Mouse (Mus musculus) CH12F3 (cell line): Measurements from ENCODE around the gene Fsd1.

Source experiments
- in situ Hi-C: fragments of 300-500 bp; cut with MboI; formaldehyde crosslinking; loops from 2 replicates; pipeline ENCODE4 v1.14.3; 2020; ENCODE audit warnings: low sequenced_read_pairs

Fsd1 gene

GRCm38 (mm10) chr17:56009088-56009961, 23.0 kb downstream of the Fsd1 start:
- in situ Hi-C loops, result no loop called here

- in situ Hi-C loops, result no loop called here
Observed at GRCm38 (mm10) chr17:56009962-56010240, 23.6 kb downstream of the Fsd1 start.

DNA sequence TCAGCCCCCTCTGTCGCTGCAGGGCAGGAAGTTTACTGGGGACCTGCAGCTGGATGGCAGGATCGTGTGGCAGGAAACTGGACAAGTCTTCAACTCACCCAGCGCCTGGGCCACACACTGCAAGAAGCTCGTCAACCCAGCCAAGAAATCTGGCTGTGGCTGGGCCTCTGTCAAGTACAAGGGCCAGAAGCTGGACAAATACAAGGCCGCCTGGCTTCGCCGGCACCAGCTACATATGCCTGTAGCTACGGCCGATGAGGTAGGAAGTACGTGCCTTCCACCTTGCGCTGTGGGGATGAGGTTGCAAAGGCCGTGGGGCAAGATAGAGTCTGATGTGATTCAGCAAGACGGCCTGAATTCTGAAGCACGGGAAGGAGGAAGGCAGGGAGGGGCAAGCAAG, 23.9 kb downstream of the Fsd1 start:
- in situ Hi-C loops, result no loop called here

- in situ Hi-C loops, result no loop called here
Observed at GRCm38 (mm10) chr17:56010681-56011080, 24.4 kb downstream of the Fsd1 start.

- in situ Hi-C loops, result no loop called here
Observed at GRCm38 (mm10) chr17:56011441-56011840, 25.1 kb downstream of the Fsd1 start.

DNA sequence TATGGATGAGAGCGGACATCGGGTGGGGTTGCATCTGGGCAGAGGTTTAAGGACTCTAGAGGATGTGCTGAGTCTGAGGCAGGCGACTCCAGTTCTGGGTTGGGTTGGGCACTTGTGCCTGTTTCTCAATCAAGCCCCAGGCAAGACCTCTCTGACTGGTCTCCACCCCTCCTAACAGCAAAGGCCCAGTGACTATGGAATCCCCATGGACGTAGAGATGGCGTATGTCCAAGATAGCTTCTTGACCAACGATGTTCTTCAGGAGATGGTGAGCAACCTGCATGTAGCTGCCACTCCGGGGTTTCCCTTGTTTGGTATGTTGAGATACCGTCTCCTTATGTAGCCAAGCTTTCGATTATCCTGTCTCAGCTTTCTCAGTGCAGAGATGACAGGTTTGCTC, 29.0 kb downstream of the Fsd1 start:
- in situ Hi-C loops, result no loop called here

GRCm38 (mm10) chr17:56016382-56016781, 30.1 kb downstream of the Fsd1 start:
- in situ Hi-C loops, result no loop called here

GRCm38 (mm10) chr17:56016793-56017785, 30.8 kb downstream of the Fsd1 start:
- in situ Hi-C loops, result no loop called here

- in situ Hi-C loops, result no loop called here
Observed at GRCm38 (mm10) chr17:56017848-56018247, 31.5 kb downstream of the Fsd1 start.

GRCm38 (mm10) chr17:56018347-56019131, 32.2 kb downstream of the Fsd1 start:
- in situ Hi-C loops, result no loop called here

DNA sequence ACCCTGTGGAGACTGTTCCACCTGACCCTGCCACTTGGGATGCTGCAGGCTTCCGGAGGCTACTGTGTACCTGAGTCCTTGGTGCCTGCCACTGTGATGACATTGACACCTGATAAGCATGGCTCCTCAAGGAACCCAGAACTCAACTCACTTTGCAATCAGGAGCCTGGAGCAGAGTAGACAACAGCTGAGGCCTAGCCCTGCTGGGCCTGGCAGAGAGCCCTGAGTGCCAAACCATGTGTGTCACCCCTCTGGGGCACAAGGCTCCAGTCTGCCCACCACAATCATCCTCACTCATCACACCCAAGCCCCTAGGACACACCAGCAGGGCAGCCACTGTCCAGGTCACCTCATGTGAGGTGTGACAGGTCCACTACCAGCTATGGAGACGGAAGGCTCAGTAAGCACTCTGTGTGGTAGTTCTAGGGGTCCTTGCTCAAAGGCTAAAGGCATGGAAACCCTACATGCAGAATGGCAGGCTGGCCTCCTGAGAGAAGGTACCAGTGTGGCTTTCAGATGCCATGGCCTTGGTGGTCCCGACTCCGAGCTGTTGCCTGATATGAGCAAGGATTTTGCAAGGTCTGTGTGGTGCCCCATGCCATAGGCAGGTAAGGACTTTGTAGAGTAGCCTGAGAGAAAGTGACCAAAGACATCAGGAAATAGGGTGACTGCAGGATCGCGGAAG, 34.2 kb downstream of the Fsd1 start:
- in situ Hi-C loops, result no loop called here

DNA sequence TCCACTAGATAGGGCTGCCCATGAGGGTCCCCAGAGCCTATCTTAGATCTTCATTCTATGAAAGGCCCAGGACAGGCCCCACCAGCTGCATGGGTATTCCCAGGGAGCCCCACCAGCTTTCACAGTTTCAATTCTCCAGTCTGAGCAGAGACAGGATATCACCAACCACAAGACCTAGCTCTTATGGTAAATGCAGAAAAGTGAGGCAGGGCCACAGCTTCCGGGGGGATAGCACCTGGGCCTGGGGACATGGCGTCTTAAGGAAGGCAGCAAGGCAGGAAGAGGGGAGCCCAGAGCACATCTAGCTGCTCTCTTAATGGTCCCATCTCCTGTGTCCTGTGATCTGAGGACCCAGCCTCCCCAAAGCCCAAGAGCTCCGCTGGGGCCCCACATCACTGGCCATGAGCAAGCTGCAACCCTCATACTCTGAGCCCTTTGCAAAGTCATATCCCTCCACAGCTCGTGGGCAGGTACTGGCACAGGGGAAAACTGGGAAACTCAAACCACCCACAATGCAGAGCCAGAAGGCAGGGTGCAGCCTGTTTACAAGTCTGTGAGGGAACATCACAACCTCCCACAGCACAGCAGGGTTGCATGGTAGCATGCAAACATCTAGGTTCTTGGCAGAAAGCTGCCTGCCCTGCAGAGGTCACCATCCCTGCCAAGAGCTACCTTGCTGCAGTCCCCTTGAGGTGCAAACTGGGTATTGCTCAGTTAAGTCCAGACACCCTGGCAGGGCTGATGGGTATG, 35.0 kb downstream of the Fsd1 start:
- in situ Hi-C loops, result no loop called here

- in situ Hi-C loops, result no loop called here
Observed at GRCm38 (mm10) chr17:56022131-56022988, 36.1 kb downstream of the Fsd1 start.

DNA sequence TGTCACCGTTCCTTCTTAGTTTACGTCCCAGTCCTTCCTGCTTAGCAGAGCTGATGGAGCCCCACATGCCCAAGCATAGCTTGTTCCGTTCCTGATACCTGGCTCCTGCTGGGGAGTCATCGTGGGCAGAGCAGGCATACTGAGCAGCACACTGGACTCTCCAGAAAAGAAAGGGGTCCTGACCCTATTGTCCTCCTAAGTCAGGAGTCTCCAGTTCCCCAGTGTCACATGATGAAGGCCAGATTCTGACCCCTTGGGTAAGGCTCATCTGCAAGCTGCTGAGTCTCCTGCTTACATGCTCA, 36.6 kb downstream of the Fsd1 start:
- in situ Hi-C loops, result no loop called here

DNA sequence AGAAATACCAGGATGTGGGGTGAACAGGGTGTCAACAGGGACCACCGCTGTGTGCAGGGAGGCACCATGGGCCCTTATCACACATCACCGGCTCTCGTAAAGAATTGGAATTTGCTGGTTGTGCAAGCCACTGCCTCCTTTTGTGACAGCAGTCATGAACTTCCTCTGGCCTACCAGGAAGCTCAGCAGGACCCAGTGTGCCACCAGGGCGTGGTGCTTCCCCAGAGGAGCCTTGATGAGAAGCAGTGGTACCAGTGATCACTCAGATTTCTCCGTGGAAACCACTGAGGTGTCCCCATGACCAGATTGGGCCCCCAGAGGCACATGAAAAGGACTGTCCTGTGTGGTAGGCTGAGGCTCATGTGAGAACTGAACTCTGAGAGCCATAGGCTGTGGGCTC, 37.1 kb downstream of the Fsd1 start:
- in situ Hi-C loops, result no loop called here

DNA sequence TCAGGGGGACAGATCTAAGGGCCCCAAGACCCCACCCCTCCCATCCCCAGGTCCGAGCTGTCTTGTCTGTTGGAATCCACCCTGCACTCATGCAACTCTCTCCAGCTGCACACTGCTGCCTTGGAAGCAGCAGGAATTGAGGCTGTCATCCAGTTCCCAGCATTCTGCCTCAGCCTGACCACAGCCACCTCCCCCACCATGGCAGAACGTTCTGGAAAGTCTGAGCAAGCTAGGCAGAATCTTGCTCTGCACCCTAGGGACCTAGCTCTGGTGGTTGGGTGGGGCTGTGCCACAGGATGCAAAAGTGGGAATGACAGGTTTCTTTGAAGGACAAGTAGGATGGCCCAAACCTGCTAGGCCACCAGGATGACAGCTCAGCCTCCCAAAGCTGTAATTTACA, 38.2 kb downstream of the Fsd1 start:
- in situ Hi-C loops, result no loop called here

GRCm38 (mm10) chr17:56024931-56025330, 38.6 kb downstream of the Fsd1 start:
- in situ Hi-C loops, result no loop called here

- in situ Hi-C loops, result no loop called here
Observed at GRCm38 (mm10) chr17:56026303-56026702, 40.0 kb downstream of the Fsd1 start.

GRCm38 (mm10) chr17:56026881-56027280, 40.6 kb downstream of the Fsd1 start:
- in situ Hi-C loops, result no loop called here
